In the genomic region with DNA sequence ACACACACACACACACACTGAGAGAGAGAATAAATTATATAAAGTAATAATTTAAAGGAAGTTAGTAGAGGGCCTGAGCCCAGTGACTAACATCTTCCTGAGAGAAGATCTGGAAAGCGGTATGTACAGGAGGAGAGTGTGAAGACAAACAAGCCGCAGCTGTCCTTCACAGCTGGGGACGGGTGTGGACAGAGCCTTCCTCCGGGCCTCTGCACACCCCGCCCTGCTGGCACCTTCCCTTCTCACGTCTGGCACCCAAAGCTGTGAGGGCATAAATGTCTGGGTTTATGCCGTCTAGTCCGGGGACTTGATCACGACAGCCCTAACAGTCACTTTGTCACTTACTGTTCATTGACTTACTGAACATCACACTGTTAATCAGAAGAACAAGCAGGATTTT, we compare ENCODE assay signal across 12 mouse cellular contexts.
"Had no signal": no experiment of that assay in that cellular context is flagged by ENCODE, and none has a peak within 500 bp of the region (broad histone marks: within the 10 kb centered on the region; RNA-seq: fewer than 3 reads in every experiment).

No protein-coding gene starts in this region.

- H3K27ac ChIP-seq: limb, embryonic 12.5 days; liver, embryonic 13.5 days; neural tube, embryonic 15.5 days had no signal

- ATAC-seq: liver, postnatal 0 days; midbrain, embryonic 13.5 days had no signal

- H3K9me3 ChIP-seq: limb, embryonic 12.5 days; liver, embryonic 13.5 days; midbrain, embryonic 13.5 days; neural tube, embryonic 15.5 days had no signal

- H3K4me2 ChIP-seq: limb, embryonic 12.5 days; liver, embryonic 13.5 days; midbrain, embryonic 13.5 days; neural tube, embryonic 15.5 days had no signal

- H3K27me3 ChIP-seq: limb, embryonic 12.5 days; liver, embryonic 13.5 days; midbrain, embryonic 13.5 days; neural tube, embryonic 15.5 days had no signal

- H3K36me3 ChIP-seq: limb, embryonic 12.5 days; liver, embryonic 13.5 days; midbrain, embryonic 13.5 days; neural tube, embryonic 15.5 days had no signal

- H3K4me3 ChIP-seq: limb, embryonic 12.5 days; liver, embryonic 13.5 days; midbrain, embryonic 13.5 days; neural tube, embryonic 15.5 days had no signal

- H3K9ac ChIP-seq: limb, embryonic 12.5 days; liver, embryonic 13.5 days; liver, postnatal 0 days; midbrain, embryonic 13.5 days; neural tube, embryonic 15.5 days had no signal

- DNase-seq: kidney, adult 9 months; kidney, postnatal 10 days; kidney, postnatal 4 days; liver; liver, embryonic 13.5 days; liver, postnatal 0 days; right cerebral cortex, adult 18-20 months; right cerebral cortex, postnatal 25 days; thymus, postnatal 4 days had no signal
